Mouse (Mus musculus) left cerebral cortex, adult 11 months (tissue): ENCODE data around the gene Rnf144b.
A peak's percentile ranks its signal among the peaks of the same experiment; 100 is the strongest.

Source experiments
- DNase-seq: peaks from one replicate; pipeline ENCODE4 v3.0.0; 2022; ENCODE audit warnings: low spot score

Rnf144b gene

DNA sequence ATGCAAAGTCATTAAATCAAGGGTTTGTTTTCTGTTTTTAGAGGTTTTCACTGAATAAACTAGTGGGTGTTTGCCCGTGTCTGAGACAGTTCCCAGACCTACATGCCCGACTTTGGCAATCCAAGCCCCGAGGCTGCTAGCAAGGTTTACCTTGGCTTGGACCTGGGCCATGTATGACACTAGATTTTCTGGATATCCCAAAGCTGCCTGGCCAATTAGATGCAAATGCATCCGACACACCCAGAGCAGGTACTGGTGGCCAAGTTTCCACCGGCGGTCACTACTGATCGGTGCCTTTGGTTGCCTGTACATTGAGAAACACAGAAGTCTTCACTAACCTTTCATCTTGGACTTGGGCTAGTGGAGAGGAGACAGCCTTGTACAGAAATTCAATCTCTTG lies 144.0 kb downstream of the Rnf144b start:
- no peak for DNase-seq

- no peak for DNase-seq
Observed at GRCm38 (mm10) chr13:47268227-47268626, 145.8 kb downstream of the Rnf144b start.

DNA sequence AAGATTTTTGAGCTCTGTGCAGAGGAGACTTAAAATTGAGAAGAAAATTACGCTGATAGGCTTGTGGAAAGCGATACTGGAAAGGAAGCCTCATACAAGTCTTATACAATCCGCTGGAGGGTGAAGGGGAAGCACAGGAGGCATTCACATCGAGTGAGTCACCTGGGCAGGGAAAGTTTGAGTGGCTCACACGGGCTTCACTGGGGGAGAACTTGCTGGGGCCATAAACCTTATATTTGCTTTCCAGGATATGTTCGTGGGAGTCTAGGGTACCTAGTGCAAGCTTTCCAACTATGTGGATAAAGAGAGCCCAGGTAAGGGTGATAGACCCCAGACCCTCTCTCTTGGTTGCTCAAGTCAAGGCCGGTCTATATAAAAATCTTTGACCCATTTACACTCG lies 150.5 kb downstream of the Rnf144b start:
- no peak for DNase-seq

GRCm38 (mm10) chr13:47273487-47273886 lies 151.0 kb downstream of the Rnf144b start:
- no peak for DNase-seq

DNA sequence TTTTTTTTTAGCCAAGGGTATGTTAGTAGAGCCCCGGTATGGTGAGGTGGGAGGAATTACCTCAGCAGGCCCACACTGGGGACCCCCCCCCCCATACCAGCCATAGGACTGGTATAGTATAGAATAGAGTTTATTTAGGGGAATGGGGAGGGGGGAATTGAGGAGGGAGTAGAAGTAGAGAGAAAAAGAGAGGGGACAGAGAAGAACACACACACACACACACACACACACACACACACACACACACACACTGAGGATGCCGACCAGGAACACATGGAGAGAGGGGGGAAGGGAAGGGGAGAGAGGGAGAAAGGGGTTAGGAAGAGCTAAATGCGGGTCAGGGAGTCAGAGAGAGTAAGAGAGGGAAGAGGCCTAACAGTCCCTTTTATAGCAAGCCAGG lies 151.7 kb downstream of the Rnf144b start:
- DNase-seq, result no peak

DNA sequence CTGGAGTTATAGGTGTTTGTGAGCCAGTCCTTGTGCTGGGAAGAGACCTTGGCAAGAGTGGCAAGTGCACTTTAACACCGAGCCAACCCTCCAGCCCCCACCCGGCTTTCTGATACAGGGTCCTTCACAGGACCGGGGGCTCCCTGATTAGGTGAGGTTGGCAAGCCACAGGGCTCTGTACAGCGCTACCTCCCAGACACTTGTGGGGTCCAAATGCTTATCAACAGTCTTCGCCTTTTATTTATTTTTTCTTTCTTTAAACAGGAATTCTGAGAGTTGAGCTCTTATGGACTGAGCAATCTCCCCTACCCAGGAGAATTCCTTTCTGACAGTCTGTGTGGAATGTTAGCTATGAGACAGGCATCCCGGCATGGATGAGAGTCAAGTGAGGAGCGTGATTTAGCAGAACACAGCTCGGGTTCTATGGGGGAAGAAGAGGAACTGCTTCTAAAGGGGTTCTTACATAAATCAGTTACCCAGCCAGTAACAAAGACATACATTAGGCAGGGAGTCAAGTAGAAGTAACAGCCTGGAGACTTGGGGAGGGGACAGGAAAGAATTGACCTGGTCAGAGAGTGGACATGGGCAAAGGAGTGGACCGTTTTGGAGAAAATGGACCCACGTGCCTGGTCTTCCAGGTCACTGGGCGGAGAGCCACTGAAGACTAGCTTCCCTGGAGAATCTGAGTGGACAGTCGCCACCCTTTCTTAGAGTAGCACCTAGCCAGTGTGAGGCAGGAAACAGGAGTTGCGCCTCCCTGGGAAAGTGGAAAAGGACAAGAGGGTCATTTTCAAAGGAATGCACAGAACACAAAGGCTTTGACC lies 154.8 kb downstream of the Rnf144b start:
- no peak for DNase-seq

DNA sequence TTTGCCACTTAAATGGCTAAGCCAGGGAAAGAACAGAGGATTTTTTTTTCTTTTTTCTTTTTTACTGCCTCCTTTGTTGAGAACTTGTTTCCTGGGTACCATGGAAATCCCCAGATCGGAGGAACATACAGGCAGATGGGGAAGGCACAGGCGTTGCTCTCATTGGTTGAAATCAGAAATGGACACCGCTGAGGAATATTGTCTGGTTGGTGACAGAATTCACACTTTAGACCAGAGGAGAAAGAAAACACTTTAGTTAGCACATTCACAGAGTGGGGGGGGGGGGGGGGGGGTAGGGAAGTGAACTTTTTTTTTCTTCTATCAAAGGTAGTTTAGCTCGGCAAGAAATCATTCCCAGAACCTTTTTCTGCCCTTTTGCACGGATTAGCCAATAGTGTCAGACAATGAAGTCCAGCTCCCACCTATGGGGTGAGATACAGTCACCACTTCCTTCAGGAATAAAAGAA lies 155.4 kb downstream of the Rnf144b start:
- no peak for DNase-seq

GRCm38 (mm10) chr13:47282221-47282620 lies 159.8 kb downstream of the Rnf144b start:
- no peak for DNase-seq

DNA sequence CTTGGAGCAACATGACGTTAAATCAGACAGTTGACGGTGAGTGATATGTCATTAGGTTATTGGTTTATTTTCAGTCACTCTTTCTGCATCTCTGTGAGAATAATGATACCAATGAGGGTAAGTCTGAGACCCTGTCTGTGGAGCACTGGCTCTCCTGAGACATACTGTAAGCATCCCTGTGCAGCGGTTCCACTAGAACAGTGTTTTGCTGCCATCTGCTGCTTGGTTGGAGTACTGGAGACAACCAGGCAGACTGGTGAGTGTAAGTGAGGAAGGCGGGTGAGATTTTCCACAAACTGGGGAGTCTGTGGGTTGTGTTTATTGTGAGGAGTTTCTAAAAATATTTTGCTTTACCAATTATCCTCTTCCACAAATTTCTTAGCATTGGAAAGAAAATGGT lies 166.0 kb downstream of the Rnf144b start:
- DNase-seq, result peak; percentile 53

DNA sequence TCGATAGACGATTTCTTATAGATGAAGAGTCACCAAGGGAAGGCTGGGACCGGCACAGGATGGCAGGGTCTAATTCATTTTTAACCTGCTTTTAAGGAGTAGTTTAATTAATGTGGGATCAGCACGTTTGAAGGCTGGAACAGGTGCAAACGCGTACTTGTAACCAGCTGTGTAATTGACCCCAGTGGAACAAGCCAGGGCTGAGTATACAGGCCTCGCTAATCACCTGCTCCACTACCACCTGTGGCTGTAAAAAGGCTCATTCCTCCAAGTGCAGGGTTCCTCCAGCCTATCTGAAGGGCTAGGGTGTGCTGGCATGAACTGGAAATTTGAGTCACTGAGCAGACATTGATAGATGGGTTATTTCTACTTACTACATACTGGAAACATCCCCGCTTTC lies 174.0 kb downstream of the Rnf144b start:
- DNase-seq, result no peak
